Mouse (Mus musculus): Measurements from ENCODE around the gene Rpl36. TPM values are rescaled to one million over a fixed set of nuclear protein-coding genes. Genes with fewer than 3 reads are reported as not detected.
"Not testable (repeated sequence)": the region's sequence is repeated elsewhere in the genome, so short reads cannot be mapped to it uniquely, and the experiment has no call there.

The Rpl36 gene
- polyA plus RNA-seq, 1 experiment from 2014 or later, result 1,576 TPM

- Histone ChIP-seq H3K4me1 (ENCODE audit: control insufficient read depth, insufficient read depth, low read length) (peaks cover 7% of the 10 kb centered on the region), H3K27ac (ENCODE audit: low read depth, low read length) (no peak overlapping the region), H3K36me3 (ENCODE audit: control insufficient read depth, insufficient read depth, low read length) (peaks cover 85% of the 10 kb centered on the region), H3K27me3 (replicated peaks; ENCODE audit: control insufficient read depth, insufficient read depth, low read length) (no peaks in the 10 kb centered on the region), H3K4me3 (ENCODE audit: low read depth, low read length) (no peak overlapping the region), H3K9ac (ENCODE audit: low read length) (no peak overlapping the region), H3K9me3 (replicated peaks; ENCODE audit: control insufficient read depth, low read length) (no peaks in the 10 kb centered on the region), H3K4me2 (ENCODE audit: low read length) (no peak overlapping the region)
- ATAC-seq (no peak), DNase-seq (ENCODE audit: low spot score) (no peak)
- 92% methylated on average over 3 of the region's 3 CpGs for WGBS
Measured at GRCm38 (mm10) chr17:56604422-56604821, 8.8 kb upstream of the Rpl36 start.

- H3K4me3 ChIP-seq (ENCODE audit: low read depth, low read length), result no peak overlapping the region
- no peak for ATAC-seq
- no peaks in the 10 kb centered on the region for H3K27me3 ChIP-seq (replicated peaks; ENCODE audit: control insufficient read depth, insufficient read depth, low read length)
- WGBS, result 94% methylated on average over 9 of the region's 9 CpGs
- H3K9me3 ChIP-seq (replicated peaks; ENCODE audit: control insufficient read depth, low read length), result no peaks in the 10 kb centered on the region
- no peak overlapping the region for H3K4me2 ChIP-seq (ENCODE audit: low read length)
- peaks cover 74% of the 10 kb centered on the region for H3K36me3 ChIP-seq (ENCODE audit: control insufficient read depth, insufficient read depth, low read length)
- H3K4me1 ChIP-seq (ENCODE audit: control insufficient read depth, insufficient read depth, low read length), result peaks cover 12% of the 10 kb centered on the region
- no peak for DNase-seq (ENCODE audit: low spot score)
- H3K27ac ChIP-seq (ENCODE audit: low read depth, low read length), result no peak overlapping the region
- no peak overlapping the region for H3K9ac ChIP-seq (ENCODE audit: low read length)
Measured at GRCm38 (mm10) chr17:56605431-56605830, 7.8 kb upstream of the Rpl36 start.

- no peaks in the 10 kb centered on the region for H3K9me3 ChIP-seq (replicated peaks; ENCODE audit: control insufficient read depth, low read length)
- H3K4me1 ChIP-seq (ENCODE audit: control insufficient read depth, insufficient read depth, low read length), result peaks cover 17% of the 10 kb centered on the region
- H3K9ac ChIP-seq (ENCODE audit: low read length), result no peak overlapping the region
- no peak overlapping the region for H3K27ac ChIP-seq (ENCODE audit: low read depth, low read length)
- 87% methylated on average over 3 of the region's 3 CpGs for WGBS
- no peak overlapping the region for H3K4me2 ChIP-seq (ENCODE audit: low read length)
- peaks cover 55% of the 10 kb centered on the region for H3K36me3 ChIP-seq (ENCODE audit: control insufficient read depth, insufficient read depth, low read length)
- no peak for ATAC-seq
- no peaks in the 10 kb centered on the region for H3K27me3 ChIP-seq (replicated peaks; ENCODE audit: control insufficient read depth, insufficient read depth, low read length)
- DNase-seq (ENCODE audit: low spot score), result no peak
- H3K4me3 ChIP-seq (ENCODE audit: low read depth, low read length), result no peak overlapping the region
Measured at GRCm38 (mm10) chr17:56607521-56608062, 5.6 kb upstream of the Rpl36 start.

- DNase-seq (ENCODE audit: low spot score), result no peak
- no peak overlapping the region for H3K27ac ChIP-seq (ENCODE audit: low read depth, low read length)
- WGBS, result 67% methylated on average over 5 of the region's 5 CpGs
Measured at GRCm38 (mm10) chr17:56608699-56609098, 4.5 kb upstream of the Rpl36 start.

GRCm38 (mm10) chr17:56609452-56610171 lies 3.6 kb upstream of the Rpl36 start, which contains the start of gene 2410015M20Rik:
Gene 2410015M20Rik, minus strand, starts transcription at chr17:56609771.
- Histone ChIP-seq H3K27me3 (replicated peaks; ENCODE audit: control insufficient read depth, insufficient read depth, low read length) (no peaks in the 10 kb centered on the region), H3K36me3 (ENCODE audit: control insufficient read depth, insufficient read depth, low read length) (peaks cover 39% of the 10 kb centered on the region), H3K9me3 (replicated peaks; ENCODE audit: control insufficient read depth, low read length) (no peaks in the 10 kb centered on the region), H3K4me1 (ENCODE audit: control insufficient read depth, insufficient read depth, low read length) (peaks cover 22% of the 10 kb centered on the region), H3K4me3 (ENCODE audit: low read depth, low read length) (peak within 1 kb of the TSS; percentile 63), H3K9ac (ENCODE audit: low read length) (peak within 1 kb of the TSS; percentile 77), H3K27ac (ENCODE audit: low read depth, low read length) (peak within 1 kb of the TSS; percentile 65; the same call in 1 of the 2 replicates), H3K4me2 (ENCODE audit: low read length) (peak within 1 kb of the TSS; percentile 86)
- peak; percentile 90 for ATAC-seq
- under 1% methylated on average over 44 of the region's 44 CpGs for WGBS
- DNase-seq (ENCODE audit: low spot score), result peak; percentile 99

More at GRCm38 (mm10) chr17:56608699-56609098, 4.5 kb upstream of the Rpl36 start:
- Histone ChIP-seq H3K4me2 (ENCODE audit: low read length) (peak overlapping the region; percentile 86), H3K4me1 (ENCODE audit: control insufficient read depth, insufficient read depth, low read length) (peaks cover 17% of the 10 kb centered on the region), H3K9ac (ENCODE audit: low read length) (peak overlapping the region; percentile 77; the same call in 1 of the 2 replicates), H3K36me3 (ENCODE audit: control insufficient read depth, insufficient read depth, low read length) (peaks cover 44% of the 10 kb centered on the region), H3K9me3 (replicated peaks; ENCODE audit: control insufficient read depth, low read length) (no peaks in the 10 kb centered on the region), H3K27me3 (replicated peaks; ENCODE audit: control insufficient read depth, insufficient read depth, low read length) (no peaks in the 10 kb centered on the region), H3K4me3 (ENCODE audit: low read depth, low read length) (peak overlapping the region; percentile 63)
- ATAC-seq, result no peak

GRCm38 (mm10) chr17:56611323-56611722 lies 1.9 kb upstream of the Rpl36 start:
- Histone ChIP-seq H3K27ac (ENCODE audit: low read depth, low read length) (no peak overlapping the region), H3K9ac (ENCODE audit: low read length) (no peak overlapping the region), H3K4me3 (ENCODE audit: low read depth, low read length) (no peak overlapping the region), H3K4me1 (ENCODE audit: control insufficient read depth, insufficient read depth, low read length) (peaks cover 25% of the 10 kb centered on the region), H3K4me2 (ENCODE audit: low read length) (no peak overlapping the region), H3K9me3 (replicated peaks; ENCODE audit: control insufficient read depth, low read length) (no peaks in the 10 kb centered on the region), H3K36me3 (ENCODE audit: control insufficient read depth, insufficient read depth, low read length) (peaks cover 38% of the 10 kb centered on the region), H3K27me3 (replicated peaks; ENCODE audit: control insufficient read depth, insufficient read depth, low read length) (no peaks in the 10 kb centered on the region)
- ATAC-seq, result no peak
- 72% methylated on average over 2 of the region's 2 CpGs for WGBS
- no peak for DNase-seq (ENCODE audit: low spot score)

GRCm38 (mm10) chr17:56611861-56612564 lies 1.2 kb upstream of the Rpl36 start:
- no peaks in the 10 kb centered on the region for H3K27me3 ChIP-seq (replicated peaks; ENCODE audit: control insufficient read depth, insufficient read depth, low read length)
- H3K9me3 ChIP-seq (replicated peaks; ENCODE audit: control insufficient read depth, low read length), result no peaks in the 10 kb centered on the region
- H3K27ac ChIP-seq (ENCODE audit: low read depth, low read length), result no peak overlapping the region
- peaks cover 38% of the 10 kb centered on the region for H3K36me3 ChIP-seq (ENCODE audit: control insufficient read depth, insufficient read depth, low read length)
- ATAC-seq, result no peak
- no peak overlapping the region for H3K9ac ChIP-seq (ENCODE audit: low read length)
- H3K4me1 ChIP-seq (ENCODE audit: control insufficient read depth, insufficient read depth, low read length), result peaks cover 25% of the 10 kb centered on the region
- DNase-seq (ENCODE audit: low spot score), result no peak
- H3K4me3 ChIP-seq (ENCODE audit: low read depth, low read length), result no peak overlapping the region
- 14% methylated on average over 14 of the region's 14 CpGs for WGBS
- no peak overlapping the region for H3K4me2 ChIP-seq (ENCODE audit: low read length)

GRCm38 (mm10) chr17:56612565-56612939 lies 664 bp upstream of the Rpl36 start:
- WGBS, result 84% methylated on average over 10 of the region's 10 CpGs
- not testable (repeated sequence) for H3K9ac ChIP-seq (ENCODE audit: low read length); H3K27me3 ChIP-seq (replicated peaks; ENCODE audit: control insufficient read depth, insufficient read depth, low read length); H3K4me3 ChIP-seq (ENCODE audit: low read depth, low read length); DNase-seq (ENCODE audit: low spot score); H3K9me3 ChIP-seq (replicated peaks; ENCODE audit: control insufficient read depth, low read length); H3K27ac ChIP-seq (ENCODE audit: low read depth, low read length); ATAC-seq; H3K4me2 ChIP-seq (ENCODE audit: low read length)
- H3K4me1 ChIP-seq (ENCODE audit: control insufficient read depth, insufficient read depth, low read length), result peaks cover 25% of the 10 kb centered on the region
- peaks cover 38% of the 10 kb centered on the region for H3K36me3 ChIP-seq (ENCODE audit: control insufficient read depth, insufficient read depth, low read length)
